Mouse (Mus musculus): Measurements from ENCODE around the gene Focad.

DNA sequence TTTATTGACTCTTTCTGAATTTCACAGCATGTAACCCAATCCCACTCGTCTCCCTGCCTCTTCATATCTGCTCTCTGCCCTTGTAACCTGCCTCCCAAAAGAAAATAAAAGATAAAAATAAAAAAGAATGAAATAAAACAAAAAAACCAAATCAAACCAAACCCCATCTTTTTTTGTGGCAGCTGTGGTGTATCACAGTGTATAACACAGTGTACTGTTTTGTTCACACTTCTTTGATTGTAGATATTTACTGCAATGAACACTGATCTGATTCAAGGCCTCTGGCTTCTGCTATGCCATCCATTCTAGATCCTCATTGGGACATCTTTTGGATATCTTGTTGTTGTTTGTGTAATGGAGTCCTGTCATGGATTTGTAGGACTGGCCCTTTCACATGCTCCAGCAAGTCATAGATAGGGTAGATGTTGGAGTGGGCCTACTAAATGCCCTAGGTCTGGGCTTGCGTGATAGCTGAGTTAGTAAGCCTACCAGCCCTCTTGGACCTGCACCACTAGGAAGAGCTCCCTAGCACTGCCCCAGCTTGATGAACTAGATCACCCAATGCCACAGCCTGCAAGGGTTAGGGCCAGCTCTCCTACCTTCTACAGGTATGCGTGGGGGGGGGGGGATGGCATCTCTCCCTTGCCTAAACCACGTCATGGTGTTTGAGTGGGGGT is 181.8 kb downstream of the Focad start:
- no peak for TF ChIP-seq CTCF (IDR thresholded peaks at IDR 0.05; ENCODE audit: low read depth)
- TF ChIP-seq EP300 (IDR thresholded peaks at IDR 0.05; ENCODE audit: low read depth), result no peak
